Mouse (Mus musculus) liver, adult 2 months (tissue): Measurements from ENCODE around the gene Erfe.

Experiments
- CTCF ChIP-seq: fragments of 200-500 bp; IDR thresholded peaks from 2 replicates; pipeline ENCODE4 v1.5.1; 2011; ENCODE audit warnings: low read depth, low read length, control low read depth
- POLR2A ChIP-seq: fragments of 200-500 bp; IDR thresholded peaks from 2 replicates; pipeline ENCODE4 v1.6.1; 2011; ENCODE audit warnings: low read length, control low read depth; ENCODE audit not compliant: insufficient read depth; ENCODE audit errors: extremely low read depth

- TF ChIP-seq CTCF: no peak
- no peak for TF ChIP-seq POLR2A
Observed at GRCm38 (mm10) chr1:91352277-91352676, 14.0 kb upstream of the Erfe start.
